Mouse (Mus musculus) liver, embryonic 15.5 days (tissue): Measurements from ENCODE around the gene Gm20696. TPM values are rescaled to one million over a fixed set of nuclear protein-coding genes. Genes with fewer than 3 reads are reported as not detected.

Experiments
- ATAC-seq: fragments of 200-750 bp; cut with Nextera tagmentation; 2 replicates; pipeline ENCODE4 v1.8.0; 2017; ENCODE audit warnings: moderate number of reproducible peaks, mild to moderate bottlenecking, moderate library complexity; ENCODE audit not compliant: insufficient read depth
- H3K27ac ChIP-seq: fragments of 300-500 bp; sonication (generic); replicated peaks from 2 replicates; pipeline ENCODE4 v1.5.1; 2015; ENCODE audit warnings: mild to moderate bottlenecking, inconsistent platforms
- H3K27me3 ChIP-seq: fragments of 300-500 bp; sonication (generic); 2 replicates; pipeline ENCODE4 v1.6.1; 2015; ENCODE audit warnings: mild to moderate bottlenecking, inconsistent platforms
- H3K36me3 ChIP-seq: fragments of 300-500 bp; sonication (generic); replicated peaks from 2 replicates; pipeline ENCODE4 v1.6.1; 2015; ENCODE audit warnings: moderate library complexity, mild to moderate bottlenecking, inconsistent platforms
- H3K4me1 ChIP-seq: fragments of 300-500 bp; sonication (generic); replicated peaks from 2 replicates; pipeline ENCODE4 v1.6.1; 2015; ENCODE audit warnings: inconsistent platforms
- H3K4me2 ChIP-seq: fragments of 300-500 bp; sonication (generic); 2 replicates; pipeline ENCODE4 v1.6.1; 2015; ENCODE audit warnings: moderate library complexity, mild to moderate bottlenecking, inconsistent platforms
- H3K4me3 ChIP-seq: fragments of 300-500 bp; sonication (generic); replicated peaks from 2 replicates; pipeline ENCODE4 v1.5.1; 2015; ENCODE audit warnings: mild to moderate bottlenecking, inconsistent platforms
- H3K9ac ChIP-seq: fragments of 300-500 bp; sonication (generic); 2 replicates; pipeline ENCODE4 v1.6.1; 2015; ENCODE audit warnings: moderate library complexity, mild to moderate bottlenecking, inconsistent platforms
- H3K9me3 ChIP-seq: fragments of 300-500 bp; sonication (generic); replicated peaks from 2 replicates; pipeline ENCODE4 v1.6.1; 2016; ENCODE audit warnings: inconsistent platforms
- WGBS: fragments of 180-500 bp; shearing (Covaris S2); methylation state at CpG from one replicate; pipeline ENCODE4 v1.1.7; 2015; ENCODE audit warnings: mixed read lengths; ENCODE audit not compliant: insufficient replicate concordance; 5-methylcytosine and 5-hydroxymethylcytosine counted together
- polyA plus RNA-seq: library from polyadenylated mRNA; unstranded; fragments of >200 nt; fragmentation: Nextera tagmentation; extraction: Ambion mirVana; gene quantifications from 2 replicates; pipeline ENCODE4 v1.2.1, GENCODE M21; 2015

The Gm20696 gene
- polyA plus RNA-seq, 1 experiment from 2014 or later, result 0.75 TPM

- H3K9me3 ChIP-seq, result no peaks in the 10 kb centered on the region
- WGBS, result 54% methylated on average over 2 of the region's 2 CpGs
- H3K27me3 ChIP-seq, result no peaks in the 10 kb centered on the region
- H3K4me2 ChIP-seq, result no peak overlapping the region
- no peak overlapping the region for H3K27ac ChIP-seq
- H3K9ac ChIP-seq, result no peak overlapping the region
- no peaks in the 10 kb centered on the region for H3K36me3 ChIP-seq
- 0 out of 2 replicates have a peak, but pooled peaks cover 2% of the 10 kb centered on the region for H3K4me1 ChIP-seq
- no peak overlapping the region for H3K4me3 ChIP-seq
- ATAC-seq, result no peak
Measured at GRCm38 (mm10) chr6:99604758-99605157, 61.8 kb downstream of the Gm20696 start.

- Histone ChIP-seq H3K27ac (no peak overlapping the region), H3K4me2 (no peak overlapping the region), H3K27me3 (no peaks in the 10 kb centered on the region), H3K4me1 (0 out of 2 replicates have a peak, but pooled peaks cover 2% of the 10 kb centered on the region), H3K36me3 (no peaks in the 10 kb centered on the region), H3K4me3 (no peak overlapping the region), H3K9ac (no peak overlapping the region), H3K9me3 (no peaks in the 10 kb centered on the region)
- WGBS, result 53% methylated on average over 7 of the region's 7 CpGs
- ATAC-seq, result no peak
Measured at GRCm38 (mm10) chr6:99602434-99602833, 64.2 kb downstream of the Gm20696 start.

GRCm38 (mm10) chr6:99600886-99601285, 65.7 kb downstream of the Gm20696 start:
- Histone ChIP-seq H3K27ac (no peak overlapping the region), H3K27me3 (no peaks in the 10 kb centered on the region), H3K9me3 (no peaks in the 10 kb centered on the region), H3K9ac (no peak overlapping the region), H3K4me2 (no peak overlapping the region), H3K4me1 (0 out of 2 replicates have a peak, but pooled peaks cover 2% of the 10 kb centered on the region), H3K4me3 (no peak overlapping the region), H3K36me3 (no peaks in the 10 kb centered on the region)
- no peak for ATAC-seq
- whole genome bisulfite sequencing, result 41% methylated on average over 8 of the region's 8 CpGs

- Histone ChIP-seq H3K9me3 (no peaks in the 10 kb centered on the region), H3K4me2 (no peak overlapping the region), H3K27ac (no peak overlapping the region), H3K9ac (no peak overlapping the region), H3K36me3 (no peaks in the 10 kb centered on the region), H3K4me1 (0 out of 2 replicates have a peak, but pooled peaks cover 2% of the 10 kb centered on the region), H3K4me3 (no peak overlapping the region), H3K27me3 (no peaks in the 10 kb centered on the region)
- 28% methylated on average over 10 of the region's 10 CpGs for WGBS
- ATAC-seq, result no peak
Measured at GRCm38 (mm10) chr6:99600168-99600793, 66.3 kb downstream of the Gm20696 start.

- 0 out of 2 replicates have a peak, but pooled peaks cover 2% of the 10 kb centered on the region for H3K4me1 ChIP-seq
- no peak overlapping the region for H3K9ac ChIP-seq
- H3K36me3 ChIP-seq, result no peaks in the 10 kb centered on the region
- 53% methylated on average over 8 of the region's 8 CpGs for WGBS
- H3K27ac ChIP-seq, result no peak overlapping the region
- H3K4me2 ChIP-seq, result no peak overlapping the region
- H3K9me3 ChIP-seq, result no peaks in the 10 kb centered on the region
- ATAC-seq, result no peak
- H3K4me3 ChIP-seq, result no peak overlapping the region
- H3K27me3 ChIP-seq, result no peaks in the 10 kb centered on the region
Measured at GRCm38 (mm10) chr6:99599651-99600050, 66.9 kb downstream of the Gm20696 start.

GRCm38 (mm10) chr6:99599229-99599628, 67.4 kb downstream of the Gm20696 start:
- no peak overlapping the region for H3K4me3 ChIP-seq
- H3K27me3 ChIP-seq, result no peaks in the 10 kb centered on the region
- H3K36me3 ChIP-seq, result no peaks in the 10 kb centered on the region
- H3K27ac ChIP-seq, result no peak overlapping the region
- 52% methylated on average over 5 of the region's 5 CpGs for WGBS
- ATAC-seq, result no peak
- no peak overlapping the region for H3K4me2 ChIP-seq
- H3K4me1 ChIP-seq, result 0 out of 2 replicates have a peak, but pooled peaks cover 2% of the 10 kb centered on the region
- H3K9me3 ChIP-seq, result no peaks in the 10 kb centered on the region
- H3K9ac ChIP-seq, result no peak overlapping the region

- ATAC-seq, result no peak
- Histone ChIP-seq H3K9me3 (no peaks in the 10 kb centered on the region), H3K27me3 (no peaks in the 10 kb centered on the region), H3K4me1 (no peaks in the 10 kb centered on the region), H3K4me3 (no peak overlapping the region), H3K36me3 (no peaks in the 10 kb centered on the region), H3K9ac (no peak overlapping the region), H3K4me2 (no peak overlapping the region), H3K27ac (no peak overlapping the region)
- 31% methylated on average over 6 of the region's 6 CpGs for WGBS
Measured at GRCm38 (mm10) chr6:99577040-99577439, 89.6 kb downstream of the Gm20696 start.

- H3K9me3 ChIP-seq, result no peaks in the 10 kb centered on the region
- H3K9ac ChIP-seq, result no peak overlapping the region
- no peaks in the 10 kb centered on the region for H3K27me3 ChIP-seq
- no peak overlapping the region for H3K4me3 ChIP-seq
- H3K27ac ChIP-seq, result no peak overlapping the region
- WGBS, result 57% methylated on average over 6 of the region's 6 CpGs
- ATAC-seq, result no peak
- H3K4me2 ChIP-seq, result no peak overlapping the region
- no peaks in the 10 kb centered on the region for H3K4me1 ChIP-seq
- no peaks in the 10 kb centered on the region for H3K36me3 ChIP-seq
Measured at GRCm38 (mm10) chr6:99575633-99576032, 91.0 kb downstream of the Gm20696 start.

- Histone ChIP-seq H3K27me3 (no peaks in the 10 kb centered on the region), H3K9ac (no peak overlapping the region), H3K4me3 (no peak overlapping the region), H3K36me3 (no peaks in the 10 kb centered on the region), H3K9me3 (no peaks in the 10 kb centered on the region), H3K4me1 (no peaks in the 10 kb centered on the region), H3K4me2 (no peak overlapping the region), H3K27ac (no peak overlapping the region)
- 75% methylated on average over 2 of the region's 2 CpGs for WGBS
- no peak for ATAC-seq
Measured at GRCm38 (mm10) chr6:99573343-99573742, 93.3 kb downstream of the Gm20696 start.

- no peak overlapping the region for H3K4me2 ChIP-seq
- H3K27me3 ChIP-seq, result no peaks in the 10 kb centered on the region
- H3K36me3 ChIP-seq, result no peaks in the 10 kb centered on the region
- WGBS, result 52% methylated on average over 5 of the region's 5 CpGs
- no peak for ATAC-seq
- no peak overlapping the region for H3K27ac ChIP-seq
- H3K4me1 ChIP-seq, result no peaks in the 10 kb centered on the region
- H3K4me3 ChIP-seq, result no peak overlapping the region
- no peaks in the 10 kb centered on the region for H3K9me3 ChIP-seq
- H3K9ac ChIP-seq, result no peak overlapping the region
Measured at GRCm38 (mm10) chr6:99572071-99572470, 94.5 kb downstream of the Gm20696 start.

- Histone ChIP-seq H3K4me1 (no peaks in the 10 kb centered on the region), H3K9me3 (no peaks in the 10 kb centered on the region), H3K4me3 (no peak overlapping the region), H3K27me3 (no peaks in the 10 kb centered on the region), H3K9ac (no peak overlapping the region), H3K4me2 (no peak overlapping the region), H3K27ac (no peak overlapping the region), H3K36me3 (no peaks in the 10 kb centered on the region)
- no peak for ATAC-seq
- WGBS, result 53% methylated on average over 8 of the region's 8 CpGs
Measured at GRCm38 (mm10) chr6:99566921-99567320, 99.7 kb downstream of the Gm20696 start.

- Histone ChIP-seq H3K27ac (no peak overlapping the region), H3K9me3 (no peaks in the 10 kb centered on the region), H3K4me1 (no peaks in the 10 kb centered on the region), H3K36me3 (no peaks in the 10 kb centered on the region), H3K9ac (no peak overlapping the region), H3K4me3 (no peak overlapping the region), H3K27me3 (no peaks in the 10 kb centered on the region), H3K4me2 (no peak overlapping the region)
- ATAC-seq, result no peak
- WGBS, result 50% methylated on average over 3 of the region's 3 CpGs
Measured at GRCm38 (mm10) chr6:99564766-99565165, 101.8 kb downstream of the Gm20696 start.
